Mouse (Mus musculus): ENCODE data around the gene Slc30a2.

DNA sequence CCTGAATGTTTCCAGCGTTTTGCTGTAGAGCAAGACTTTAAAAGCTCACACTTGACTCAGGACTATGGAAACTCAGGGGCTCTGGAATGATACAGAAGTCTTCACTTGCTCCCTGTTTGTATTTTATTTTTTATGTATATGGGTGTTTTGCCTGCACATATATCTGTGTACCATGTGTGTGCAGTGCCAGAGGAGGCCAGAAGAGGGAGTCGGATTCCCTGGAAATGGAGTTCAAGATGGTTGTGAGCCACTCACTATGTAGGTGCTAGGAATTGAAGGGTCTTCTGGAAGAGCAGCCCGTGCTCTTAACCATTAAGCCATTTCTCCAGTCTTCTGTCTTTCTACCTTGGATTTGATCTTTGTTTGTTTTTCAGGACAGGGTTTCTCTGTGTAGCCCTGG, 21.5 kb upstream of the Slc30a2 start:
- TF ChIP-seq GATA1 (IDR thresholded peaks at IDR 0.05; ENCODE audit: borderline replicate concordance, low read length) (no peak), FLI1 (IDR thresholded peaks at IDR 0.05; ENCODE audit: low read length) (no peak)
